Mouse (Mus musculus) liver, adult 2 months (tissue): ENCODE results near the gene Slc5a5.

ENCODE experiments used
- CTCF ChIP-seq: fragments of 200-500 bp; IDR thresholded peaks from 2 replicates; pipeline ENCODE4 v1.5.1; 2011; ENCODE audit warnings: low read depth, low read length, control low read depth
- POLR2A ChIP-seq: fragments of 200-500 bp; IDR thresholded peaks from 2 replicates; pipeline ENCODE4 v1.6.1; 2011; ENCODE audit warnings: low read length, control low read depth; ENCODE audit not compliant: insufficient read depth; ENCODE audit errors: extremely low read depth

GRCm38 (mm10) chr8:70865350-70866000 is 27.1 kb downstream of the Slc5a5 start:
- TF ChIP-seq POLR2A, result 0 out of 2 replicates have a peak, but pooled peaks have one; percentile 24
- no peak for TF ChIP-seq CTCF
